Mouse (Mus musculus) CH12.LX (cell line): ENCODE data around the gene Sufu. TPM values are rescaled to one million over a fixed set of nuclear protein-coding genes. Genes with fewer than 3 reads are reported as not detected.

Experiments
- DNase-seq: peaks from one replicate; pipeline ENCODE4 v3.0.0-alpha.2; 2013; ENCODE audit errors: extremely low read depth
- H3K27ac ChIP-seq: 2 replicates; pipeline ENCODE4 v1.5.1; 2012; ENCODE audit warnings: low read depth, mild to moderate bottlenecking, control low read depth, moderate library complexity; ENCODE audit not compliant: insufficient read depth
- H3K27me3 ChIP-seq: replicated peaks from 2 replicates; pipeline ENCODE3; 2012; ENCODE audit warnings: inconsistent platforms
- H3K36me3 ChIP-seq, 2 experiments: replicated peaks in 1 of 2; 2 replicates each; pipeline versions ENCODE3 to v1.6.1; 2012; ENCODE audit warnings: inconsistent platforms in 1 of 2, low read length in 1 of 2, mild to moderate bottlenecking in 1 of 2, mixed read lengths in 1 of 2, moderate library complexity in 1 of 2; ENCODE audit not compliant: control insufficient read depth in 1 of 2, insufficient read depth in 1 of 2
- H3K4me1 ChIP-seq, 2 experiments: 2 replicates each; pipeline ENCODE4 v1.6.1; 2012; ENCODE audit warnings: inconsistent platforms in 1 of 2, moderate library complexity in 1 of 2; ENCODE audit not compliant: insufficient read depth in 2 of 2, control insufficient read depth in 1 of 2
- H3K4me2 ChIP-seq: 2 replicates; pipeline ENCODE4 v1.6.1; 2012; ENCODE audit warnings: low read depth, mild to moderate bottlenecking, control low read depth; ENCODE audit not compliant: poor library complexity, insufficient read depth, severe bottlenecking
- H3K4me3 ChIP-seq, 3 experiments: fragments of 150-350 bp in 1 of 3; sonication (generic) in 1 of 3; replicated peaks in 1 of 3; 2 replicates each; pipeline versions ENCODE3 to v1.5.1; 2011 to 2012; ENCODE audit warnings: low read depth in 2 of 3, low read length in 2 of 3, mild to moderate bottlenecking in 2 of 3, moderate library complexity in 2 of 3, control low read depth in 1 of 3, improper control_type of control experiment in 1 of 3, inconsistent platforms in 1 of 3, mixed read lengths in 1 of 3; ENCODE audit not compliant: poor library complexity in 1 of 3
- H3K79me2 ChIP-seq: replicated peaks from 2 replicates; pipeline ENCODE4 v1.6.1; 2012; ENCODE audit warnings: mild to moderate bottlenecking, moderate library complexity; ENCODE audit not compliant: control insufficient read depth, poor library complexity, insufficient read depth, severe bottlenecking; ENCODE audit errors: extremely low read depth
- H3K9ac ChIP-seq: 2 replicates; pipeline ENCODE4 v1.6.1; 2012; ENCODE audit warnings: low read depth, mild to moderate bottlenecking, control low read depth, moderate library complexity; ENCODE audit not compliant: insufficient read depth
- H3K9me3 ChIP-seq: replicated peaks from 2 replicates; pipeline ENCODE3; 2012; ENCODE audit warnings: low read length, inconsistent platforms, mixed read lengths
- E2F4 ChIP-seq: IDR thresholded peaks from 2 replicates; pipeline ENCODE4 v1.6.1; 2011; ENCODE audit warnings: low read depth, low read length, improper control_type of control experiment; ENCODE audit not compliant: insufficient replicate concordance
- EP300 ChIP-seq: IDR thresholded peaks from 2 replicates; pipeline ENCODE4 v1.6.1; 2011; ENCODE audit warnings: low read length, improper control_type of control experiment
- GABPA ChIP-seq: IDR thresholded peaks from 2 replicates; pipeline ENCODE4 v1.6.1; 2012; ENCODE audit warnings: low read depth, low read length, improper control_type of control experiment, inconsistent platforms; ENCODE audit not compliant: insufficient replicate concordance
- HCFC1 ChIP-seq: IDR thresholded peaks from 2 replicates; pipeline ENCODE4 v1.6.1; 2012; ENCODE audit warnings: low read depth, mild to moderate bottlenecking, inconsistent platforms, low read length, improper control_type of control experiment
- JUN ChIP-seq: IDR thresholded peaks from 2 replicates; pipeline ENCODE4 v1.6.1; 2011; ENCODE audit warnings: low read depth, mild to moderate bottlenecking, low read length, improper control_type of control experiment, moderate library complexity; ENCODE audit not compliant: insufficient read depth
- KAT2A ChIP-seq: IDR thresholded peaks from 2 replicates; pipeline ENCODE4 v1.6.1; 2012; ENCODE audit warnings: low read length, improper control_type of control experiment, inconsistent platforms; ENCODE audit not compliant: insufficient replicate concordance
- MAZ ChIP-seq: IDR thresholded peaks from 2 replicates; pipeline ENCODE4 v1.6.1; 2012; ENCODE audit warnings: low read depth, mild to moderate bottlenecking, inconsistent platforms, low read length, improper control_type of control experiment, moderate library complexity
- MEF2A ChIP-seq: IDR thresholded peaks from 2 replicates; pipeline ENCODE4 v1.6.1; 2014; ENCODE audit warnings: low read depth, mild to moderate bottlenecking, inconsistent platforms, low read length, improper control_type of control experiment, borderline replicate concordance
- MXI1 ChIP-seq: IDR thresholded peaks from 2 replicates; pipeline ENCODE4 v1.6.1; 2011; ENCODE audit warnings: mild to moderate bottlenecking, low read depth, low read length, improper control_type of control experiment
- MYC ChIP-seq: IDR thresholded peaks from 2 replicates; pipeline ENCODE4 v1.6.1; 2011; ENCODE audit warnings: low read depth, mild to moderate bottlenecking, improper control_type of control experiment, low read length
- PAX5 ChIP-seq: IDR thresholded peaks from 2 replicates; pipeline ENCODE4 v1.6.1; 2012; ENCODE audit warnings: low read length, inconsistent platforms, mixed read lengths
- POLR2A ChIP-seq: IDR thresholded peaks from 2 replicates; pipeline ENCODE4 v1.6.1; 2011; ENCODE audit warnings: low read depth, mild to moderate bottlenecking, improper control_type of control experiment, low read length
- POLR2AphosphoS2 ChIP-seq: IDR thresholded peaks from 2 replicates; pipeline ENCODE4 v1.6.1; 2011; ENCODE audit warnings: low read depth, low read length, improper control_type of control experiment
- RAD21 ChIP-seq: IDR thresholded peaks from 2 replicates; pipeline ENCODE4 v1.6.1; 2011; ENCODE audit warnings: low read depth, mild to moderate bottlenecking, low read length, improper control_type of control experiment, moderate library complexity
- SIN3A ChIP-seq: IDR thresholded peaks from 2 replicates; pipeline ENCODE4 v1.6.1; 2012; ENCODE audit warnings: low read length, improper control_type of control experiment, inconsistent platforms
- TBP ChIP-seq: conservative IDR thresholded peaks from 2 replicates; pipeline ENCODE4 v1.6.1; 2011; ENCODE audit warnings: low read depth, low read length, improper control_type of control experiment
- TCF12 ChIP-seq: IDR thresholded peaks from 2 replicates; pipeline ENCODE4 v1.6.1; 2014; ENCODE audit warnings: low read depth, mild to moderate bottlenecking, inconsistent platforms, low read length, improper control_type of control experiment
- UBTF ChIP-seq: IDR thresholded peaks from 2 replicates; pipeline ENCODE4 v1.6.1; 2012; ENCODE audit warnings: low read depth, mild to moderate bottlenecking, inconsistent platforms, low read length, improper control_type of control experiment, moderate library complexity
- USF1 ChIP-seq: IDR thresholded peaks from 2 replicates; pipeline ENCODE4 v1.6.1; 2014; ENCODE audit warnings: low read depth, mild to moderate bottlenecking, inconsistent platforms, low read length, improper control_type of control experiment
- USF2 ChIP-seq: conservative IDR thresholded peaks from 2 replicates; pipeline ENCODE4 v1.6.1; 2011; ENCODE audit warnings: low read depth, low read length, improper control_type of control experiment
- ZMIZ1 ChIP-seq: IDR thresholded peaks from 2 replicates; pipeline ENCODE4 v1.6.1; 2012; ENCODE audit warnings: low read depth, mild to moderate bottlenecking, inconsistent platforms, low read length, improper control_type of control experiment
- dilution Hi-C: fragments of 300-500 bp; cut with MboI; formaldehyde crosslinking; loops from 2 replicates; pipeline ENCODE4 v1.14.3; 2020; ENCODE audit warnings: low sequenced_read_pairs; ENCODE audit not compliant: extremely low pct_unique_long_range_greater_than_20kb, extremely low pct_ligation_motif_present
- in situ Hi-C: fragments of 300-500 bp; cut with MboI; formaldehyde crosslinking; loops from 3 replicates; pipeline ENCODE4 v1.14.3; 2019; ENCODE audit warnings: low sequenced_read_pairs, low pct_ligation_motif_present, low pct_unique_long_range_greater_than_20kb, mixed read lengths
- polyA plus RNA-seq: library from polyadenylated mRNA; unstranded; fragments of >175 nt; gene quantifications from 2 replicates; pipeline ENCODE4 v1.2.1, GENCODE M21; 2012; ENCODE audit warnings: low read depth; ENCODE audit not compliant: insufficient read length
- total RNA-seq, 2 experiments: library from RNA; depleted of rRNA; stranded (reverse); fragments of 300-350 nt in 1 of 2; fragments of >200 nt in 1 of 2; gene quantifications; 2 replicates each; pipeline ENCODE4 v1.2.3; 2012 to 2014

The Sufu gene
- total and polyA plus RNA-seq, 3 experiments: 3.6 to 22.6 (median 9.8) TPM

DNA sequence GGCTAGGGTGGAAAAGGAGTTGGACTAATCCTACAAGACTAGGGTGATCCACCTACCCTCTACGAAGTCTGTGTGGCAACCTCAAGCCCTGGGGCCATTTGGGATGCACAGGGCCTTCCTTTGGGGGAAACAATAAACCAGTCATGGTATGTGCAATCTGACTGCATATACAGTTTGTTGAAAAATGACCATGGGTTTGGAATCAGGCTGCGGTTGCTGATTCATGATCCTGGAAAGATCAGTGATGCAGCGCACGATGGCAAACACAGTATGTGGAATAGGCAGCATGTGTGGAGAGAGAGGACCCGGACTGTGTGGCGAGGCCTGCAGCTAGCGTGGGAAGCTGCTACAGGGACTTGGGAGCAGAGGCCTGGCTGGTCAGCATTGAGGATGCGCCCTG is 58.9 kb downstream of the Sufu start:
- no peaks in the 10 kb centered on the region for H3K79me2 ChIP-seq
- in situ Hi-C loops: no loop called here
- H3K36me3 ChIP-seq: peaks cover 36 to 98% of the 10 kb centered on the region in 2 experiments
- H3K9ac ChIP-seq: no peak overlapping the region
- H3K9me3 ChIP-seq: no peaks in the 10 kb centered on the region
- H3K27me3 ChIP-seq: no peaks in the 10 kb centered on the region
- no peak overlapping the region for H3K4me3 ChIP-seq
- no peak overlapping the region for H3K27ac ChIP-seq
- DNase-seq: no peak
- TF ChIP-seq USF2 (no peak), GABPA (no peak), MEF2A (no peak), POLR2A (no peak), USF1 (no peak), SIN3A (no peak), E2F4 (no peak), HCFC1 (no peak), POLR2AphosphoS2 (no peak), TBP (no peak)
- TF ChIP-seq, all 38 proteins: peak for 0
- no peak overlapping the region for H3K4me2 ChIP-seq
- dilution Hi-C loops: no loop called here
- H3K4me1 ChIP-seq: peaks cover 8 to 26% of the 10 kb centered on the region in 2 experiments; a peak in 3 of 4 replicates

DNA sequence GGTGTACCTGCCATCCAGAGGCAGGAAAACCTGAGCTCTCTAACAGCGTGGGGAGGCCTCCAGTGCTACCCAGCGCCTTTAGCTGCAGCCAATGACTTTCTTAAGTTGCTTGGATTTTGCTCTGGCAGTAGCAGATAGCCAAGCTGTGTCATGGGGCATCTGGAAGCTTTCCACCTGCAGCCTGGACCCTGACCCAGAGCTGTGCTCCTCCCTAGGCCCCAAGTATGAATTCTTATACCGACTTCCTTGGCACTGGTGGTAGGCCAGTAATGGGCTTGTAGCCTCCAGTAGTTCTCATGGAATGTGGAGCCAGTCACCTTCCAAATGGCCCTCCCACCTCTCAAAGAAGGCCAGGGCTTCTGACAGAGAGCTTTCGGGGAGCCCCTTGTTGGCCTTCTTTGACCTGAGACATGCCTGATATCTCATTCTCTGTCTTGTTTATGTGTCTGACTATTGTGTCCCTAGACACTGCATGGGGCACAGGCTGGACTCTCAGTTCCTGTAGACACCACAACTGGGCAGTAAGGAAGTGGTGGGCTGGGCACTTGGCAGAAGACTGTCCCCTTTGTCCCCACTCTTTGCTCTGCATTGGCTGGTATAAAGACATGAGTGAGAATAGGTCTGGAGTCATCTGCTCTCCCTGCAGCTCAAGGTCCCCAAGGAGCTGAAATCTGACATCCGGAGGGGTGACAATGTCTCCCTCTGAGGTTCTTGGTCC is 59.5 kb downstream of the Sufu start:
- no peak overlapping the region for H3K9ac ChIP-seq
- no peaks in the 10 kb centered on the region for H3K27me3 ChIP-seq
- no peak overlapping the region for H3K27ac ChIP-seq
- H3K4me2 ChIP-seq: no peak overlapping the region
- dilution Hi-C loops (no loop called here), in situ Hi-C loops (no loop called here)
- peaks cover 32 to 98% of the 10 kb centered on the region in 2 experiments for H3K36me3 ChIP-seq
- TF ChIP-seq MEF2A (no peak), MXI1 (no peak), KAT2A (no peak), JUN (no peak), GABPA (no peak), POLR2A (no peak), UBTF (no peak), TCF12 (no peak), RAD21 (no peak), E2F4 (no peak), TBP (no peak), MYC (no peak), MAZ (no peak), ZMIZ1 (no peak), EP300 (no peak), POLR2AphosphoS2 (no peak), PAX5 (no peak), USF1 (no peak)
- peaks cover 8 to 26% of the 10 kb centered on the region in 2 experiments; a peak in 3 of 4 replicates for H3K4me1 ChIP-seq
- no peaks in the 10 kb centered on the region for H3K79me2 ChIP-seq
- no peak for DNase-seq
- no peak overlapping the region for H3K4me3 ChIP-seq
- no peaks in the 10 kb centered on the region for H3K9me3 ChIP-seq
